Mouse (Mus musculus): ENCODE results near the gene P4ha2. TPM values are rescaled to one million over a fixed set of nuclear protein-coding genes. Genes with fewer than 3 reads are reported as not detected.

The P4ha2 gene
- polyA plus RNA-seq, 1 experiment, result 16.6 TPM

DNA sequence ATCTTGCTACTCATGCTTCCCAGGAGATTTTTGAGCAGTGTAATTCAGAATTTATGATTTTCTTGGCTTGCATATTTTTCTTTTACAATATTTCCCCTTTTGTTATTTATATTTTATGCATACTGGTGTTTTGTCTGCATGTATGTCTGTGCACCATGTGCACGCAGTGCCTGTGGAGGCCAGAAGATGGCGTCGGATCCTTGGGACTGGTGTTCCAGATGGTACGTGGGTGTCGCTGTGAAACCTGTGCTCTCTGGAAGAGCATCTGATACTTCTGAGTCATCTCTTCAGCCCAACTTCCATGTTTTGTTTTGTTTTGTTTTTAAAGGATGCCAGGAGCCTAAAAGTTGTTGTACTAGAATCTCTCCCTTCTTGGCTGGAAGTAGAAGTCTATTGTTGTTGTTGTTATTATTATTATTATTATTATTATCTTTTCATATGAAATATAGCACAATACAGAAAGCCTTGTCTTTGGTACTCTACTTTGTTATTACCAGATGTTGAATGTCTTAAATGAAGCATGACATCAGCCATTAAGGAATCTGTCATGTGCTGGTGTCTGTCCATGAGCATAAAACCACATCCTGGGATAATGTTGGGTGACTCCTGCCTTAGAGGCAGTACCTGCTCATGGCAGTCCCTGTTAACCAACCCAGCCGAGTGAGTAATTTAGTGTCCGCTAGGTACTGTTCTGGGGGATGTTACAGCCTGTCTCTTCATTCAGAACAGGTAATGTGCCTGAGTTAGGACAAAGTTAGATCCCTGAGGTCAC is 41.5 kb downstream of the P4ha2 start:
- Histone ChIP-seq H3K27me3 (ENCODE audit: control insufficient read depth, insufficient read depth, low read length, poor library complexity, severe bottlenecking) (no peaks in the 10 kb centered on the region), H3K4me1 (ENCODE audit: control insufficient read depth, insufficient read depth, low read length) (no peaks in the 10 kb centered on the region), H3K36me3 (ENCODE audit: control insufficient read depth, insufficient read depth, low read length, poor library complexity, severe bottlenecking) (no peaks in the 10 kb centered on the region), H3K9me3 (replicated peaks; ENCODE audit: control insufficient read depth, insufficient read depth, low read length, poor library complexity, severe bottlenecking) (no peaks in the 10 kb centered on the region), H3K9ac (ENCODE audit: low read depth, poor library complexity, severe bottlenecking) (no peak overlapping the region), H3K27ac (ENCODE audit: insufficient read depth, low read length) (no peak overlapping the region), H3K4me3 (ENCODE audit: low read depth, low read length) (no peak overlapping the region)
- TF ChIP-seq EP300 (IDR thresholded peaks at IDR 0.05; ENCODE audit: insufficient read depth, low read depth, low read length), result no peak
- no peak for TF ChIP-seq POLR2A (IDR thresholded peaks at IDR 0.05; ENCODE audit: insufficient read depth, low read length)
- TF ChIP-seq CTCF (IDR thresholded peaks at IDR 0.05; ENCODE audit: low read depth, low read length), result peak; percentile 54

DNA sequence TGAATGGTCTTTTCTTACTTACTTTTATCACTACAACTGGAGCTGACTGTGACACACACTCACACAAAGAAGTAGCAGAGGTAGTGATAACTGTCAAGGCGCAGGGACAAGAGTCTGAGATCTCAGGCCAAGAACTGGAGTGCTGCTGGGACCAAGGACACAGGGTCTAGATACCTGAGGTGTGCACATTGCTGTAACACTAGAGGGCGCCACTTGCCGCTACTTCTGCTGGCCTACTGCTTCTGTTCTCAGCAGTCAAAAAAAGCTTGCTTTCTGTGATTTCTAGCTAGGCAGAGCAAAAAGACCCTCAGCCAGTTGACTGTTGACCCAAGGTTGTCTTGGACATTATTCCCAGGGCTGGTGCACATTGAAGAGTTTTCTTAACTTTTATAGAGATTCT is 45.0 kb downstream of the P4ha2 start:
- no peaks in the 10 kb centered on the region for H3K36me3 ChIP-seq (ENCODE audit: control insufficient read depth, insufficient read depth, low read length, poor library complexity, severe bottlenecking)
- no peak overlapping the region for H3K27ac ChIP-seq (ENCODE audit: insufficient read depth, low read length)
- no peaks in the 10 kb centered on the region for H3K4me1 ChIP-seq (ENCODE audit: control insufficient read depth, insufficient read depth, low read length)
- no peak overlapping the region for H3K9ac ChIP-seq (ENCODE audit: low read depth, poor library complexity, severe bottlenecking)
- H3K27me3 ChIP-seq (ENCODE audit: control insufficient read depth, insufficient read depth, low read length, poor library complexity, severe bottlenecking), result no peaks in the 10 kb centered on the region
- no peaks in the 10 kb centered on the region for H3K9me3 ChIP-seq (replicated peaks; ENCODE audit: control insufficient read depth, insufficient read depth, low read length, poor library complexity, severe bottlenecking)
- peak; percentile 94 for TF ChIP-seq CTCF (IDR thresholded peaks at IDR 0.05; ENCODE audit: low read depth, low read length)
- no peak for TF ChIP-seq POLR2A (IDR thresholded peaks at IDR 0.05; ENCODE audit: insufficient read depth, low read length)
- no peak for TF ChIP-seq EP300 (IDR thresholded peaks at IDR 0.05; ENCODE audit: insufficient read depth, low read depth, low read length)
- no peak overlapping the region for H3K4me3 ChIP-seq (ENCODE audit: low read depth, low read length)

DNA sequence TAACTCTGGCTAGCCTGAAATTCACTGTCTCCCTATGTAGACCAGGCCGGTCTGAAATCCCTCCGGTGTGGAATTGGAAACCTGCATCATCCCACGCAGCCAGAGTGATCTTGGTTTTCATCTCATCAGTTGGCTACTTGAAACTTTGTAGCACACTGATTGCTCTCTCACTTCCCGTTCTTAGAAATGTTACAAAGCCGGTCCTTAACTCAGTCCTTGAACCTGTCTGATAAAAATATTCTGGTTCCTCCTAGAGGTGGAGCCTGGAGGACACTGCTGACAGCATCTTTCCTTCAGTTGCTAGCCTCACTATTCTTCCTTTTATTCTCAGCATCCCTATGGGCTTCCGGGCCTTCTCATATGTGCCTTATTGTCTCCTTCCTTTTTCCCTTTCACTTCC is 46.1 kb downstream of the P4ha2 start:
- no peak overlapping the region for H3K4me3 ChIP-seq (ENCODE audit: low read depth, low read length)
- H3K9ac ChIP-seq (ENCODE audit: low read depth, poor library complexity, severe bottlenecking), result no peak overlapping the region
- H3K4me1 ChIP-seq (ENCODE audit: control insufficient read depth, insufficient read depth, low read length), result no peaks in the 10 kb centered on the region
- no peaks in the 10 kb centered on the region for H3K36me3 ChIP-seq (ENCODE audit: control insufficient read depth, insufficient read depth, low read length, poor library complexity, severe bottlenecking)
- no peak overlapping the region for H3K27ac ChIP-seq (ENCODE audit: insufficient read depth, low read length)
- H3K27me3 ChIP-seq (ENCODE audit: control insufficient read depth, insufficient read depth, low read length, poor library complexity, severe bottlenecking), result no peaks in the 10 kb centered on the region
- no peak for TF ChIP-seq POLR2A (IDR thresholded peaks at IDR 0.05; ENCODE audit: insufficient read depth, low read length)
- no peak for TF ChIP-seq EP300 (IDR thresholded peaks at IDR 0.05; ENCODE audit: insufficient read depth, low read depth, low read length)
- TF ChIP-seq CTCF (IDR thresholded peaks at IDR 0.05; ENCODE audit: low read depth, low read length), result no peak
- H3K9me3 ChIP-seq (replicated peaks; ENCODE audit: control insufficient read depth, insufficient read depth, low read length, poor library complexity, severe bottlenecking), result no peaks in the 10 kb centered on the region

DNA sequence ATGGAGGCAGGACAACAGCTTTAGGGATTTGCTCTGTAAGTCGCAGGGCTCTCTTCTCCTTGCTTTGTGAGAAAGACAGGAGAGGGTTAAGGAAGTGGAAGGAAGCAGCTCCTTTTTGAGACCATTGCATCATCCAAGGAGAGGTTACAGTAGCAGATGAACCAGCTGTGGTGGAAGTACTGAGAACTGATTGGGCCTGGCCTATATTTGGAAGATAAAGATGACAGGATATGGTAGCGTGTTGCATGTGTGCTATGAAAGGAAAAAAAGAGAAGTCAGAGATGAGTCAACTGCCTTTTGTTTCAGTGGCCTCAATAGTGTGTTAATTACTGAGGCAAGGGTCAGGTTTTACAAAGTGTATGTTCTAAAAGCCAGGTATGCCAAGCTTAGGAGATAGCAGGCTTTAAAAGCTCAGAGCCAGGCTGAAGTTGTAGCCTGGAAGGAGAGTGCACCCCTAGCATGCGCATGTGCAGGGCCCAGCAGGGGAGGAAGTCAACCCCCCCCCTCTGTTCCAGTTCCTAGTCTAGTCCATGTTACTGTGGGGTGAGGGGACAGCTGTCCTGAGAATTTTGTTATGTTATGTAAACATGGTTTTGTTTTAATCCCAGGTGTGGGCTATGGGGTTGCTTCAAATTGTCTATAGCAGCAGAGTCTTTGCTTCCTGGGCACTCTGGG is 50.0 kb downstream of the P4ha2 start:
- TF ChIP-seq EP300 (IDR thresholded peaks at IDR 0.05; ENCODE audit: insufficient read depth, low read depth, low read length) (no peak), POLR2A (IDR thresholded peaks at IDR 0.05; ENCODE audit: insufficient read depth, low read length) (no peak), CTCF (IDR thresholded peaks at IDR 0.05; ENCODE audit: low read depth, low read length) (no peak)
- Histone ChIP-seq H3K4me1 (ENCODE audit: control insufficient read depth, insufficient read depth, low read length) (no peaks in the 10 kb centered on the region), H3K9me3 (replicated peaks; ENCODE audit: control insufficient read depth, insufficient read depth, low read length, poor library complexity, severe bottlenecking) (no peaks in the 10 kb centered on the region), H3K9ac (ENCODE audit: low read depth, poor library complexity, severe bottlenecking) (no peak overlapping the region), H3K27ac (ENCODE audit: insufficient read depth, low read length) (no peak overlapping the region), H3K36me3 (ENCODE audit: control insufficient read depth, insufficient read depth, low read length, poor library complexity, severe bottlenecking) (no peaks in the 10 kb centered on the region), H3K4me3 (ENCODE audit: low read depth, low read length) (no peak overlapping the region), H3K27me3 (ENCODE audit: control insufficient read depth, insufficient read depth, low read length, poor library complexity, severe bottlenecking) (no peaks in the 10 kb centered on the region)

DNA sequence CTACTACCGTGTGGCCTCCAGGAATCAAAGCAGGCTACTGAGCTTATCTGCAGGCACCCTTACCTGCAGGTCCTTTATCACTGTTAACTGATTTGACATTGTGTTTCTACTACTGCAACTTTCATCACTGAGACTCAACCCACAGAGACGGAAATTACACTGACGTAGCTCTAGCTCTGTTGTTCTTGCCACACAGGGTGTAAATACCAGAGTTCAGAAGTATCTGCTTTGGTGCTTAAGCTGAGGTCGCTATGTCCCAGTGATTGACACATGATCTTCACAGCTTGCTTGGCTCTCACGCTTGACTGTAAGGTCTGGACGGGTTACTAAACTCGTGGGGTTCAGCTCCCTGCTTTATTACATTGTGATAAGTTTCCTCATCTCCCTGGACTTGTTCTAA is 51.2 kb downstream of the P4ha2 start:
- no peaks in the 10 kb centered on the region for H3K36me3 ChIP-seq (ENCODE audit: control insufficient read depth, insufficient read depth, low read length, poor library complexity, severe bottlenecking)
- TF ChIP-seq EP300 (IDR thresholded peaks at IDR 0.05; ENCODE audit: insufficient read depth, low read depth, low read length) (no peak), CTCF (IDR thresholded peaks at IDR 0.05; ENCODE audit: low read depth, low read length) (no peak), POLR2A (IDR thresholded peaks at IDR 0.05; ENCODE audit: insufficient read depth, low read length) (no peak)
- H3K27me3 ChIP-seq (ENCODE audit: control insufficient read depth, insufficient read depth, low read length, poor library complexity, severe bottlenecking), result no peaks in the 10 kb centered on the region

DNA sequence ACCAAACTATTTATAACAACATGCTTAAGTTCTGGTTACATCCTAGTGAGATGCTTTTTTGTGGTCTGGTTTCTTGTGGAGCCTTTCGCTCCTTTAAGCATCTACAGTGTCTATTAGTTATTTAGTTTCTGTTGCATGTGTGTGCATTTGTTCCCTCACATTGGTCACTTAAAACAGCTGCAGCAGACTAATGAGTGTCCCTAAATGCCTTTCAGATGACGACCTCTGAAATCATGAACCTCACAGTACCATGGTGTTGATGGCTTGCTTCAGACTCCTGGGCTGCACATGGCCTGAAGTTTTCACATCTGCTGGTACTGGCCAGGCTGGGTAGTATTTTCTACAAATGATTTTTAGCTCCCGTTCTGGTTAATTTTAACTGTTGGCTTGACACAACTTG is 53.1 kb downstream of the P4ha2 start:
- Histone ChIP-seq H3K4me1 (ENCODE audit: control insufficient read depth, insufficient read depth, low read length) (no peaks in the 10 kb centered on the region), H3K27ac (ENCODE audit: insufficient read depth, low read length) (no peak overlapping the region)
- TF ChIP-seq CTCF (IDR thresholded peaks at IDR 0.05; ENCODE audit: low read depth, low read length) (no peak), POLR2A (IDR thresholded peaks at IDR 0.05; ENCODE audit: insufficient read depth, low read length) (no peak), EP300 (IDR thresholded peaks at IDR 0.05; ENCODE audit: insufficient read depth, low read depth, low read length) (no peak)

More for the DNA sequence above, 51.2 kb downstream of the P4ha2 start:
- Histone ChIP-seq H3K4me1 (ENCODE audit: control insufficient read depth, insufficient read depth, low read length) (no peaks in the 10 kb centered on the region), H3K27ac (ENCODE audit: insufficient read depth, low read length) (no peak overlapping the region), H3K9ac (ENCODE audit: low read depth, poor library complexity, severe bottlenecking) (no peak overlapping the region), H3K9me3 (replicated peaks; ENCODE audit: control insufficient read depth, insufficient read depth, low read length, poor library complexity, severe bottlenecking) (no peaks in the 10 kb centered on the region), H3K4me3 (ENCODE audit: low read depth, low read length) (no peak overlapping the region)

More for the DNA sequence above, 53.1 kb downstream of the P4ha2 start:
- no peaks in the 10 kb centered on the region for H3K9me3 ChIP-seq (replicated peaks; ENCODE audit: control insufficient read depth, insufficient read depth, low read length, poor library complexity, severe bottlenecking)
- H3K9ac ChIP-seq (ENCODE audit: low read depth, poor library complexity, severe bottlenecking), result no peak overlapping the region
- no peaks in the 10 kb centered on the region for H3K27me3 ChIP-seq (ENCODE audit: control insufficient read depth, insufficient read depth, low read length, poor library complexity, severe bottlenecking)
- no peak overlapping the region for H3K4me3 ChIP-seq (ENCODE audit: low read depth, low read length)
- no peaks in the 10 kb centered on the region for H3K36me3 ChIP-seq (ENCODE audit: control insufficient read depth, insufficient read depth, low read length, poor library complexity, severe bottlenecking)
